Mouse (Mus musculus): ENCODE measurements at regions not wholly inside any gene's neighbourhood (a gene's known extent, or its start where the extent isn't known, plus 50 kb on each side); places are given as distances from the start of the nearest gene placed in this dataset.

GRCm38 (mm10) chr17:10122411-10122810, 197.2 kb downstream of the Qk start:
- no peak for TF ChIP-seq POLR2A (IDR thresholded peaks at IDR 0.05; ENCODE audit: borderline replicate concordance, extremely low read depth, insufficient read depth, insufficient read length, poor library complexity, severe bottlenecking)
- no peak for TF ChIP-seq CTCF (IDR thresholded peaks at IDR 0.05; ENCODE audit: borderline replicate concordance, extremely low read depth, insufficient read depth, insufficient read length)
